Mouse (Mus musculus): ENCODE results near the gene Ank2. TPM values are rescaled to one million over a fixed set of nuclear protein-coding genes. Genes with fewer than 3 reads are reported as not detected.
A peak's percentile ranks its signal among the peaks of the same experiment; 100 is the strongest.

Gene Ank2
- total and polyA plus RNA-seq, 3 experiments, result 96.1 to 290 (median 269) TPM

- TF ChIP-seq CTCF (IDR thresholded peaks at IDR 0.05) (no peak), EP300 (IDR thresholded peaks at IDR 0.05; ENCODE audit: insufficient read depth, low read depth, low read length) (no peak), POLR2A (IDR thresholded peaks at IDR 0.05; ENCODE audit: insufficient read depth, low read depth, low read length) (no peak)
- intact Hi-C loops (cut with DNase I), result loop anchor here (10.0 kb wide), 1 partner anchor 161 kb away; no protein-coding TSS in a partner anchor
Measured at GRCm38 (mm10) chr3:126994149-126994548, 505.0 kb downstream of the Ank2 start.

DNA sequence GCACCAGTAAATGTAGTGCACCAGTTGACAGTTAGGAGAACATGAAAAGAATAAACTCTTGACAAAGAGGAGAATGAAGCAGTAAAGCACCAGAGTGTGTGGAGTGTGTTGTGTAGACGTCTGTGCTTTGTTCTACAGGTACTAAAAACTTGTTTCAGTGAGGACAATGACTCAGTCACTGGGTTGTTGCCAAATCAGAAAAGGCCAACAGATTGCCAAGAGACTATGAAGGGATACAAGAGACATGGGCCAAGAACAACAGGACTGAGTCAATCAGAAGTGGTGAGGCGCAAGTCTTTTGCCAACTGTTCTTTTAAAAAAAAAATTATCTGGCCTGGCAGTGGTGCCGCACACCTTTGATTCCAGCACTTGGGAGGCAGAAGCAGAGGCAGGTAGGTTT is 509.2 kb downstream of the Ank2 start:
- no peak for TF ChIP-seq CTCF (IDR thresholded peaks at IDR 0.05)
- TF ChIP-seq EP300 (IDR thresholded peaks at IDR 0.05; ENCODE audit: insufficient read depth, low read depth, low read length), result no peak
- TF ChIP-seq POLR2A (IDR thresholded peaks at IDR 0.05; ENCODE audit: insufficient read depth, low read depth, low read length), result no peak
- no peak overlapping the region for H3K27ac ChIP-seq
- no peak overlapping the region for H3K4me3 ChIP-seq
- peak in 1 of 2 experiments; percentile 22 for DNase-seq
- H3K4me1 ChIP-seq (ENCODE audit: control insufficient read depth, insufficient read depth, low read length), result no peaks in the 10 kb centered on the region
- H3K79me2 ChIP-seq (replicated peaks; ENCODE audit: control insufficient read depth, insufficient read depth, low read length), result no peaks in the 10 kb centered on the region
- WGBS, result 18% methylated on average over 3 of the region's 3 CpGs
- H3K27me3 ChIP-seq (ENCODE audit: control insufficient read depth, insufficient read depth, low read length), result no peaks in the 10 kb centered on the region
- H3K36me3 ChIP-seq (ENCODE audit: control insufficient read depth, insufficient read depth, low read length), result no peaks in the 10 kb centered on the region
- intact Hi-C loops (cut with DNase I), result loop anchor here (10.0 kb wide), 1 partner anchor 165 kb away; no protein-coding TSS in a partner anchor
- H3K9ac ChIP-seq (ENCODE audit: low read depth, low read length), result no peak overlapping the region

More at GRCm38 (mm10) chr3:126994149-126994548, 505.0 kb downstream of the Ank2 start:
- Histone ChIP-seq H3K27me3 (ENCODE audit: control insufficient read depth, insufficient read depth, low read length) (no peaks in the 10 kb centered on the region), H3K36me3 (ENCODE audit: control insufficient read depth, insufficient read depth, low read length) (no peaks in the 10 kb centered on the region), H3K4me3 (no peak overlapping the region), H3K4me1 (ENCODE audit: control insufficient read depth, insufficient read depth, low read length) (no peaks in the 10 kb centered on the region), H3K9ac (ENCODE audit: low read depth, low read length) (no peak overlapping the region), H3K27ac (no peak overlapping the region), H3K79me2 (replicated peaks; ENCODE audit: control insufficient read depth, insufficient read depth, low read length) (no peaks in the 10 kb centered on the region)
- WGBS, result 82% methylated on average over 7 of the region's 7 CpGs
- DNase-seq, result no peak

DNA sequence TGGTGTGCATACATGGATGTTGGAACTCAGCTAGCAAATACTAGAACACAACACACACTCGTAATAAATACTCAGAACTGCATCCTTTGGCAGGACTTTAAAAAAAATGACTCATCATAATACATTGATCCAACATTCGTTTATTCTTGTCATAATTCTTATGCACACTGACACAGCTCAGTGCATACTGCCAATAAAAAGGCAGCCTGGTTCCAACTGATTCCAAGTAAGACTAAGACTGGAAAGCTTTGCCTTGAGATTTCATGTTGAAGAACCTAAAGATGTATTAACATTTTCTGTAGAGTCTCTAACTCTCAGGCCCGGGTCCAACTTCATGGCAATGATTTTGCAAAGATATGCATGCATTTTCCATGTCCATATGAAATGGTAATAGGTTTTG is 512.5 kb downstream of the Ank2 start:
- intact Hi-C loops (cut with DNase I), result no loop called here

DNA sequence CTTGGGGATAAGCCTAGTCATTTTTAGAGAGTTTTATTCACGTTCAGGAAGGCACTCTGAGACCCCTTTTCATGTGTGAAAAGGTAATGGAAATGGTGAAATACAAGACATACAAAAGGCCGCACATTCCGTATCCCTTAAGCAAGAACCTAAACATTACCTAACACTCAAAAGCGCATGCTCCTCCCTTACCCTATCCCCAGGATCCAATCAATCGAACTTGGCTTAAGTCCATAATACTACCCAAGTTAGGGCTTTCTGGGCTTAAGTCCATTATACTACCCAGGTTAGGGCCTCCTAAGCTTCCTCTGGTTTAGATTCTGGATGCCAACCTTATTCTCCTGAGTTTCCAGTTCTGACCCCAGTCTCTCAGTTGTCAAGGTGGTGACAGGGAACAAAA is 516.3 kb downstream of the Ank2 start:
- Histone ChIP-seq H3K27me3 (ENCODE audit: control insufficient read depth, insufficient read depth, low read length) (no peaks in the 10 kb centered on the region), H3K9ac (ENCODE audit: low read depth, low read length) (no peak overlapping the region), H3K36me3 (ENCODE audit: control insufficient read depth, insufficient read depth, low read length) (no peaks in the 10 kb centered on the region), H3K79me2 (replicated peaks; ENCODE audit: control insufficient read depth, insufficient read depth, low read length) (no peaks in the 10 kb centered on the region), H3K27ac (no peak overlapping the region), H3K4me1 (ENCODE audit: control insufficient read depth, insufficient read depth, low read length) (no peaks in the 10 kb centered on the region), H3K4me3 (no peak overlapping the region)
- DNase-seq, result no peak
- TF ChIP-seq CTCF (IDR thresholded peaks at IDR 0.05) (no peak), EP300 (IDR thresholded peaks at IDR 0.05; ENCODE audit: insufficient read depth, low read depth, low read length) (no peak), POLR2A (IDR thresholded peaks at IDR 0.05; ENCODE audit: insufficient read depth, low read depth, low read length) (no peak)
- WGBS, result 91% methylated on average over 5 of the region's 5 CpGs
- intact Hi-C loops (cut with DNase I), result no loop called here

More for the DNA sequence above, 512.5 kb downstream of the Ank2 start:
- DNase-seq, result no peak
- Histone ChIP-seq H3K4me3 (no peak overlapping the region), H3K27me3 (ENCODE audit: control insufficient read depth, insufficient read depth, low read length) (no peaks in the 10 kb centered on the region), H3K27ac (no peak overlapping the region), H3K9ac (ENCODE audit: low read depth, low read length) (no peak overlapping the region), H3K4me1 (ENCODE audit: control insufficient read depth, insufficient read depth, low read length) (no peaks in the 10 kb centered on the region), H3K36me3 (ENCODE audit: control insufficient read depth, insufficient read depth, low read length) (no peaks in the 10 kb centered on the region), H3K79me2 (replicated peaks; ENCODE audit: control insufficient read depth, insufficient read depth, low read length) (no peaks in the 10 kb centered on the region)
- TF ChIP-seq EP300 (IDR thresholded peaks at IDR 0.05; ENCODE audit: insufficient read depth, low read depth, low read length) (no peak), CTCF (IDR thresholded peaks at IDR 0.05) (no peak), POLR2A (IDR thresholded peaks at IDR 0.05; ENCODE audit: insufficient read depth, low read depth, low read length) (no peak)
- WGBS, result 66% methylated on average over 3 of the region's 3 CpGs

GRCm38 (mm10) chr3:126981163-126981562 is 518.0 kb downstream of the Ank2 start:
- Histone ChIP-seq H3K4me1 (ENCODE audit: control insufficient read depth, insufficient read depth, low read length) (no peaks in the 10 kb centered on the region), H3K27me3 (ENCODE audit: control insufficient read depth, insufficient read depth, low read length) (no peaks in the 10 kb centered on the region), H3K4me3 (no peak overlapping the region), H3K36me3 (ENCODE audit: control insufficient read depth, insufficient read depth, low read length) (no peaks in the 10 kb centered on the region), H3K9ac (ENCODE audit: low read depth, low read length) (no peak overlapping the region), H3K27ac (no peak overlapping the region), H3K79me2 (replicated peaks; ENCODE audit: control insufficient read depth, insufficient read depth, low read length) (no peaks in the 10 kb centered on the region)
- no peak for DNase-seq
- intact Hi-C loops (cut with DNase I), result no loop called here
- WGBS, result 85% methylated on average over 3 of the region's 3 CpGs
- no peak for TF ChIP-seq EP300 (IDR thresholded peaks at IDR 0.05; ENCODE audit: insufficient read depth, low read depth, low read length)
- TF ChIP-seq POLR2A (IDR thresholded peaks at IDR 0.05; ENCODE audit: insufficient read depth, low read depth, low read length), result no peak
- no peak for TF ChIP-seq CTCF (IDR thresholded peaks at IDR 0.05)

DNA sequence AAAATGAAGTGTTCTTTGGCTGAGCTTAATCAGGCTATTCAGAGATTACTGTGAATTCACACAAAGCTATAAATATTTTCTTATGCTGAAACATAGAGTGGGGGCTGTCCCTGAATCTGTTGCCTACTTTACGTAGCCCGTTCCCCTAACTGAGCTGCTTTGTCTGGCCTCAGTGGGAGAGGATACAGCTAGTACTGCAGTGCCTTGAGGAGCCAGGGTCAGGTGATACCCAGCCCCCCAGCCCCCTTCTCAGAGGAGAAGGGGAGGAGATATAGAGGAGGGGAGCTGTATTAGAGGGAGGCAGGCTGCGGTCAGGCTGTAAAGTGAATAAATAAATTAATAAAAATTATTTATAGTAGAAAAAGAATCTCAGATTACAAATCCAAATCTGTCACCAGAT is 519.5 kb downstream of the Ank2 start:
- Histone ChIP-seq H3K27ac (no peak overlapping the region), H3K27me3 (ENCODE audit: control insufficient read depth, insufficient read depth, low read length) (no peaks in the 10 kb centered on the region), H3K9ac (ENCODE audit: low read depth, low read length) (no peak overlapping the region), H3K4me1 (ENCODE audit: control insufficient read depth, insufficient read depth, low read length) (no peaks in the 10 kb centered on the region), H3K4me3 (no peak overlapping the region), H3K36me3 (ENCODE audit: control insufficient read depth, insufficient read depth, low read length) (no peaks in the 10 kb centered on the region), H3K79me2 (replicated peaks; ENCODE audit: control insufficient read depth, insufficient read depth, low read length) (no peaks in the 10 kb centered on the region)
- intact Hi-C loops (cut with DNase I), result no loop called here
- 88% methylated on average over 3 of the region's 3 CpGs for WGBS
- TF ChIP-seq POLR2A (IDR thresholded peaks at IDR 0.05; ENCODE audit: insufficient read depth, low read depth, low read length), result no peak
- no peak for TF ChIP-seq EP300 (IDR thresholded peaks at IDR 0.05; ENCODE audit: insufficient read depth, low read depth, low read length)
- no peak for TF ChIP-seq CTCF (IDR thresholded peaks at IDR 0.05)
- DNase-seq, result no peak

All from heart, adult 2 months (tissue).